Comparison of ENCODE assay signal across 8 mouse cellular contexts in the genomic region with DNA sequence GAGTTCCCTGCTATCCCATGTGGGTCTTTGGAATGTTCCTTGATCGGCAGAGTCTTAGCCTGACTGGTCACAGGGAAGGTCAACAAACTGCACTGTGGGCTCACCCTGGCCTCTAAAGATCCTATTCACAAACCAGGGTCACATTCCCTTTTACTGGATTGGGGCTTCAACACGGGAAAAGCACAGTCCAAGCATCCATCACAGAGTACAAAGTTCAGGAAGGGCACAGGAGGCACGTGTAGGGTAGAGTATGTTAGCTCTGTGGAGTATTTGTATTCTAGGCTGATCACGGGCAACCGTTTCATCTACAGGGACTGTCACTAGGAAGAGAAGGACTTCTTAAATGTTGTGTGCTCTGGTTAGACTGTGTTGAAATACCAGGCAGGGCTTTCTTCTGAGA.
DNase-seq lines count a peak whose midpoint lies in the region; ATAC-seq and TF ChIP-seq lines count a peak whose summit lies in the region.
"Not testable (repeated sequence)": the region's sequence is repeated elsewhere in the genome, so short reads cannot be mapped to it uniquely, and the experiment has no call there.

No protein-coding gene starts in this region.

- not testable (repeated sequence) for H3K4me2 ChIP-seq in intestine, postnatal 0 days (replicated peaks; ENCODE audit: low read depth); liver, embryonic 15.5 days; liver, postnatal 0 days (ENCODE audit: low read depth, low read length)

- TF ChIP-seq POLR2A in kidney, adult 2 months (IDR thresholded peaks at IDR 0.05; ENCODE audit: low read depth, low read length); testis, adult 2 months (IDR thresholded peaks at IDR 0.05; ENCODE audit: control insufficient read depth, low read depth, low read length): not testable (repeated sequence)

- ATAC-seq in intestine, postnatal 0 days: peak; percentile 31; the same call in 1 of the 2 replicates
- ATAC-seq in liver, embryonic 15.5 days (ENCODE audit: insufficient read depth): peak; percentile 42; the same call in 1 of the 2 replicates
- ATAC-seq in liver, postnatal 0 days: peak; percentile 68

- H3K9me3 ChIP-seq in intestine, postnatal 0 days (ENCODE audit: control insufficient read depth); liver, embryonic 15.5 days (replicated peaks); liver, postnatal 0 days (ENCODE audit: low read length): not testable (repeated sequence)

- H3K27ac ChIP-seq in intestine, postnatal 0 days (ENCODE audit: low read depth, low read length); kidney, adult 2 months (ENCODE audit: insufficient read depth, low read depth, low read length); liver, embryonic 15.5 days (replicated peaks); liver, postnatal 0 days (ENCODE audit: low read depth); testis, adult 2 months (ENCODE audit: control insufficient read depth, insufficient read depth, low read depth, low read length): not testable (repeated sequence)

- not testable (repeated sequence) for H3K4me3 ChIP-seq in intestine, postnatal 0 days (ENCODE audit: low read depth, low read length); kidney, adult 2 months (ENCODE audit: insufficient read depth, low read depth, low read length); liver, embryonic 15.5 days (replicated peaks); liver, postnatal 0 days (ENCODE audit: low read depth, low read length)
- H3K4me3 ChIP-seq in testis, adult 2 months (ENCODE audit: control insufficient read depth, low read depth, low read length): peak overlapping the region; percentile 62; the same call in 1 of the 2 replicates

- H3K27me3 ChIP-seq in intestine, postnatal 0 days (replicated peaks; ENCODE audit: control insufficient read depth, insufficient read depth, low read length); kidney, adult 2 months (replicated peaks; ENCODE audit: control insufficient read depth, insufficient read depth, low read length); liver, embryonic 15.5 days; liver, postnatal 0 days (ENCODE audit: insufficient read depth, low read length); testis, adult 2 months (ENCODE audit: control insufficient read depth, insufficient read depth, low read length): not testable (repeated sequence)

- 30% methylated on average over 3 of the region's 5 CpGs for WGBS in intestine, postnatal 0 days
- WGBS in kidney, adult 2 months: 39% methylated on average over 5 of the region's 5 CpGs
- 53% methylated on average over 5 of the region's 5 CpGs for WGBS in liver, embryonic 15.5 days (ENCODE audit: insufficient replicate concordance)
- 44% methylated on average over 3 of the region's 5 CpGs for whole genome bisulfite sequencing in liver, postnatal 0 days (ENCODE audit: insufficient replicate concordance)

- DNase-seq in embryo, embryonic 10.5 days (ENCODE audit: low spot score): peak; percentile 6
- DNase-seq in heart, adult 11 months: peak; percentile 43
- peak; percentile 35 for DNase-seq in kidney, adult 2 months
- DNase-seq in kidney, adult 9 months: peak; percentile 17
- DNase-seq in liver, postnatal 0 days: not testable (repeated sequence)

- not testable (repeated sequence) for H3K9ac ChIP-seq in intestine, postnatal 0 days (ENCODE audit: low read depth, low read length); liver, embryonic 15.5 days; liver, postnatal 0 days (replicated peaks)

- not testable (repeated sequence) for H3K4me1 ChIP-seq in intestine, postnatal 0 days (replicated peaks; ENCODE audit: control insufficient read depth, insufficient read depth, low read length); kidney, adult 2 months (ENCODE audit: control insufficient read depth, insufficient read depth, low read length); liver, embryonic 15.5 days (replicated peaks); liver, postnatal 0 days (ENCODE audit: insufficient read depth); testis, adult 2 months (ENCODE audit: control insufficient read depth, insufficient read depth, low read length)

- not testable (repeated sequence) for TF ChIP-seq EP300 in liver, postnatal 0 days (IDR thresholded peaks at IDR 0.05; ENCODE audit: low read depth)

- TF ChIP-seq CTCF in intestine, postnatal 0 days (IDR thresholded peaks at IDR 0.05; ENCODE audit: low read depth); kidney, adult 2 months (conservative IDR thresholded peaks at IDR 0.05; ENCODE audit: insufficient read depth, insufficient read length, low read depth, low read length); liver, postnatal 0 days (IDR thresholded peaks at IDR 0.05; ENCODE audit: low read depth); testis, adult 2 months (IDR thresholded peaks at IDR 0.05; ENCODE audit: control insufficient read depth, insufficient read depth, insufficient replicate concordance, low read depth, low read length): not testable (repeated sequence)

- not testable (repeated sequence) for H3K36me3 ChIP-seq in intestine, postnatal 0 days (ENCODE audit: control insufficient read depth, insufficient read depth); kidney, adult 2 months (ENCODE audit: control insufficient read depth, insufficient read depth, low read length); liver, embryonic 15.5 days (replicated peaks); liver, postnatal 0 days (replicated peaks; ENCODE audit: insufficient read depth, low read length); testis, adult 2 months (ENCODE audit: control insufficient read depth, insufficient read depth, low read length)
